Mouse (Mus musculus) ES-Bruce4 (cell line): Measurements from ENCODE around the gene Nectin2. TPM values are rescaled to one million over a fixed set of nuclear protein-coding genes. Genes with fewer than 3 reads are reported as not detected.

ENCODE experiments used
- H3K27ac ChIP-seq: 2 replicates; pipeline ENCODE4 v1.5.1; 2012; ENCODE audit warnings: low read length, inconsistent platforms; ENCODE audit not compliant: insufficient read depth
- H3K27me3 ChIP-seq: 2 replicates; pipeline ENCODE4 v1.6.1; 2012; ENCODE audit warnings: mild to moderate bottlenecking, low read length, inconsistent platforms; ENCODE audit not compliant: control insufficient read depth, poor library complexity, insufficient read depth, severe bottlenecking
- H3K36me3 ChIP-seq: 2 replicates; pipeline ENCODE4 v1.6.1; 2012; ENCODE audit warnings: inconsistent platforms, mild to moderate bottlenecking, low read length, moderate library complexity; ENCODE audit not compliant: control insufficient read depth, poor library complexity, insufficient read depth, severe bottlenecking
- H3K4me1 ChIP-seq: one replicate; pipeline ENCODE4 v1.8.1; 2011; ENCODE audit warnings: low read length; ENCODE audit not compliant: control insufficient read depth, insufficient read depth
- H3K4me3 ChIP-seq: 2 replicates; pipeline ENCODE4 v1.5.1; 2011; ENCODE audit warnings: low read depth, mild to moderate bottlenecking, low read length
- H3K9ac ChIP-seq: 2 replicates; pipeline ENCODE4 v1.6.1; 2012; ENCODE audit warnings: low read depth, mild to moderate bottlenecking, inconsistent platforms; ENCODE audit not compliant: poor library complexity, severe bottlenecking
- H3K9me3 ChIP-seq: replicated peaks from 2 replicates; pipeline ENCODE4 v1.6.1; 2012; ENCODE audit warnings: mild to moderate bottlenecking, low read length, inconsistent platforms; ENCODE audit not compliant: control insufficient read depth, poor library complexity, insufficient read depth, severe bottlenecking
- CTCF ChIP-seq: IDR thresholded peaks from one replicate; pipeline ENCODE4 v1.8.1; 2011; ENCODE audit warnings: low read depth, low read length
- EP300 ChIP-seq: IDR thresholded peaks from 2 replicates; pipeline ENCODE4 v1.6.1; 2011; ENCODE audit warnings: low read depth, low read length; ENCODE audit not compliant: insufficient read depth
- POLR2A ChIP-seq: IDR thresholded peaks from one replicate; pipeline ENCODE4 v1.8.1; 2011; ENCODE audit warnings: low read length; ENCODE audit not compliant: insufficient read depth
- polyA plus RNA-seq: library from polyadenylated mRNA; stranded (reverse); fragments of >200 nt; gene quantifications from 2 replicates; pipeline ENCODE4 v1.2.4, GENCODE M21; 2011; ENCODE audit warnings: low read depth; ENCODE audit not compliant: missing spikeins, insufficient read depth, insufficient read length

Gene Nectin2
- polyA plus RNA-seq, 1 experiment, result 86.7 TPM

DNA sequence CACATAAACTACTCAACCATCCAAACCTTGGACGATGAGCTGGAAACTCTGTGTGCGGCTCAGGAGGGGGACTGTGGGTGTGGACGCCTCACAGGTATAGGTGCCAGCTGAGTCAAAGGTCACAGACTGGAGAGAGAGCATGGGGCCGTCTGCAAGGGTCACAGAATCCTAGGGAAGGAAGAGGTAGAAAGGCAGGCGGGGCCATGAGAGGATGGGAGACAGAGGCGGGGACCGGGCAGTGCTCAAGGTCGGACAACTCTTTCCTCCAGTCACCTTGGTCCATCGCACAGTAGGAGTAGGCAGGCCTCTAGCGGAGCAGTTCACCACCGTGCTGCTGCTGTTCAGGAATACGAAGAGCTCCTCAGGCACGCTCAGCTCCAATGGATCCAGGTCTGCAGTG, 9.7 kb upstream of the Nectin2 start:
- Histone ChIP-seq H3K27ac (peak overlapping the region; percentile 48), H3K9me3 (peaks cover 24% of the 10 kb centered on the region), H3K9ac (no peak overlapping the region), H3K4me1 (peaks cover 2% of the 10 kb centered on the region), H3K27me3 (no peaks in the 10 kb centered on the region), H3K36me3 (peaks cover 43% of the 10 kb centered on the region), H3K4me3 (no peak overlapping the region)
- TF ChIP-seq POLR2A (no peak), EP300 (peak; percentile 47; the same call in 1 of the 2 replicates), CTCF (no peak)

DNA sequence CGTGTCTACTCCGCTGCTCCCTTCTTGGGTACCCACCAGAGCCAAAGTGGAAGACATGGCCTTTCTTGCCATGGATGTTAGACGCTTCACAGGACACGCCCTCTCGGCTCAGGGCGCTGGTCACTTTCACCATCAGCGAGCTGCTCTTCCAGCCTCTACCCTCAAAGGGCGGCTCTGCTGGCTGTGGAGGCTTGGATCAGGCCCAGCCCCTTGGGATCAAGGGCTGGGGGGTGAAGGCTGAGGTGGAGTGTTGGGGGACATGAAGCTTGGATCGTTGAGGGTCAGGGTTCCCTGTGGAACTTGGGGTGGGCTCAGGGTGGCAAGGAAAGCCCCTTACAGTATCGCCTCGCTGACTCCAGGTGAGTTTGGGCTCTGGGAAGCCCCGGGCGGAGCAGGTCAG, 8.3 kb upstream of the Nectin2 start:
- no peak overlapping the region for H3K9ac ChIP-seq
- no peaks in the 10 kb centered on the region for H3K27me3 ChIP-seq
- H3K27ac ChIP-seq, result no peak overlapping the region
- TF ChIP-seq CTCF, result no peak
- TF ChIP-seq EP300, result no peak
- no peak for TF ChIP-seq POLR2A
- peaks cover 32% of the 10 kb centered on the region for H3K36me3 ChIP-seq
- H3K4me1 ChIP-seq, result peaks cover 2% of the 10 kb centered on the region
- peak overlapping the region; percentile 9; the same call in 1 of the 2 replicates for H3K4me3 ChIP-seq
- peaks cover 18% of the 10 kb centered on the region for H3K9me3 ChIP-seq

DNA sequence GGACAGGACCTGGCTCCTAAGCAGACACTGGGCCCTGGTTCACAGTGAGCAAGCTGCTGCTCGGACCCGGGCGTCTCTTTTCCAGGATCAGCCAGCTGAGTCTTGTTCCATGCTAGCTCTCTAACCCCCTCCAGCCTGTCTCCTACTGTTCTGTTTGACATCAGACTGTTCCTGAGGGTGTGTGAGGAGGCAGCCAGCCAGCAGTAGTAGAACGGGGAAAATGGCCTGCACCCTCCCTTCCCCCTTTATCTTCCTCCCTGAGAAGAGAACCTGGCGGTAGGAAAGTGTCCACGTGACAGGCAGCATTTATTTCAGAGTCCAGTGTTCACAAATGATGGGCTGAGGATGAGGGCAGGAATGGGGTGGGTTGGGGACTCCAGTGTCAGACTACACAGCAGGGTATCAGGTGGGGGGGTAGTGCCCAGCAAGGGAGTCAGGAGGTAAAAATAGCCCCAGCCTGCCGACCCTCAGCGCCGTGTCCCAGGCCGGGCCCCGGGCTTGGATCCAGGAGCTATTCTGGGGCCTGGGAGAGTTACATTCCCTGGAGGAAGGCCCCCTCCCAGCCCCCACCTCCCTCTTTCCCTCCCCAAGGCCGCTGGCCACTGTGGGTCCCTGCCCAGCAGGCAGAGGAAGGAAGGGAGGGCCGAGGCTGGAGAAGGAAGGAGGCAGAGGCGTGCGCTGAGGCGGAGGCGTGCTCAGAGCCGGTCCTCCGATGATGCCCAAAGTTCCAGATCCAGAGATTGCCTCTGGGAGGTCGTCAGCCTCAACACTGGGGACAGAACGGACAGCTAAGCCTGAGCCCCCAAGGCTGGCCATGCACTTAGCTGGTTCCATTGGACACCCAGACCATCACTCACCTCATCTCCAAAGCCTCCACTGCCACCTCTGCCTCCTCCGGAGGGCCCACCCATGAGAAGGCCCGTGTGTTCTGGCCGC, 5.8 kb upstream of the Nectin2 start:
- Histone ChIP-seq H3K36me3 (peaks cover 13% of the 10 kb centered on the region), H3K4me1 (peaks cover 2% of the 10 kb centered on the region), H3K27ac (no peak overlapping the region), H3K27me3 (no peaks in the 10 kb centered on the region), H3K9me3 (no peaks in the 10 kb centered on the region), H3K9ac (no peak overlapping the region), H3K4me3 (no peak overlapping the region)
- TF ChIP-seq POLR2A (no peak), CTCF (no peak), EP300 (no peak)

DNA sequence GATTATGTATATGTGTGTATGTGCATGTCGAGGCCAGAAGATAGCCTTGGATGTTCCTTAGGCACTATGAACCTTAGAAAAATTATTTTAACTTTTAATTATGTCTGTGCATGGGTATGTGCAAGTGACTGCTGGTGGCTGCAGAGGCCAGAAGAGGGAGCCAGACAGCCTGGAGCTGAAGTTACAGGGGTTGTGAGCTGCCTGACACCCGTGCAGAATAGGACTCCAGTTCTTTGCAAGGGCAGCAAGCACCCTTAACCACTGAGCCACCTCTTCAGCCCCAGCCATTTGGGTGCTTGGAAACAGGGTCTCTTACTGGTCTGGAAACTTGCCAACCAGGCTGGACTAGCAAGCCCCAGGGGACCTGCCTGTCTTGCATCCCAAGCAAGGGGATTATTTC, 4.7 kb upstream of the Nectin2 start:
- no peaks in the 10 kb centered on the region for H3K9me3 ChIP-seq
- H3K36me3 ChIP-seq, result peaks cover 10% of the 10 kb centered on the region
- TF ChIP-seq POLR2A (no peak), CTCF (peak; percentile 55)
- no peak overlapping the region for H3K4me3 ChIP-seq
- peaks cover 5% of the 10 kb centered on the region for H3K4me1 ChIP-seq
- no peak overlapping the region for H3K27ac ChIP-seq
- H3K9ac ChIP-seq, result no peak overlapping the region
- H3K27me3 ChIP-seq, result no peaks in the 10 kb centered on the region

DNA sequence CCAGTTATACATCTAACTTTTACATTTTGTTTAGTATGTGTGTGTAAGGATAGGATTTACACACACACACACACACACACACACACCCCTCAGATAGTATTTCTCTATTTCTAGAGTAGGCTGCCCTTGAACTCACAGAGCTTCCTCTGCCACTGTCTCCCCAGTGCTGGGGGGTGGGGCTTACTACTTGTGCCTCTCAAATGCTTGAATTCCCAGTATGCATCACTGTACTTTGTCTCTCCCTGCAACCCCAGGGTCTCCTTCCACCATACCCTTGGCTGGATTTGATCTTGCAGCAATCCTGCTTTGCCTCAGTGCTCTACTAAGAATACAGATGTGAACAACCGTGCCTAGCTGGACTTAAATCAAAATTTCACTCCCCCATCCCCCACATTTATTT, 3.8 kb upstream of the Nectin2 start:
- no peaks in the 10 kb centered on the region for H3K9me3 ChIP-seq
- peak overlapping the region; percentile 81 for H3K27ac ChIP-seq
- H3K36me3 ChIP-seq, result peaks cover 10% of the 10 kb centered on the region
- H3K9ac ChIP-seq, result no peak overlapping the region
- H3K4me1 ChIP-seq, result peaks cover 5% of the 10 kb centered on the region
- H3K4me3 ChIP-seq, result no peak overlapping the region
- no peak for TF ChIP-seq POLR2A
- TF ChIP-seq EP300, result no peak
- TF ChIP-seq CTCF, result no peak
- H3K27me3 ChIP-seq, result no peaks in the 10 kb centered on the region

DNA sequence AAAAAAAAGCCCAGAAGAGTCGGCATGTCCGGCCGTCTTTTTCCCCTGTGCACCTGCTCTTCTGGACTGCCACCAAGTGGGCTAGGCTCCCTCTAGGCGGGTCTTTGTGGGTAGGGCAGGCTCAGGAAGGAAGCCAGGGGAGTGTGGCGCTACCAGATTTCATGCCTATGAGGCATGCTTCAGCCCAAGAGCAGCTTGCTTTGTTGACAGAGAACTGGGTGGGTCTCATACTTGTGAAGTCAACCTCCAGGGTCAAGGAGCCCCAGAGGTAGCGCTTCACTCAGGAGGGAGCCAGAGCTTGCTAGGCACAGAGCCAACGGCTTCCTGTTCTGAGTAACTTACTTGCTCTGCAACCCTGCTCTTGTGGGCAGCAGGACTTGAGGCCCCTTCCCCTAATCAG, 3.3 kb upstream of the Nectin2 start:
- peaks cover 5% of the 10 kb centered on the region for H3K4me1 ChIP-seq
- no peaks in the 10 kb centered on the region for H3K9me3 ChIP-seq
- H3K36me3 ChIP-seq, result peaks cover 8% of the 10 kb centered on the region
- H3K27ac ChIP-seq, result peak overlapping the region; percentile 81
- H3K27me3 ChIP-seq, result no peaks in the 10 kb centered on the region
- no peak overlapping the region for H3K4me3 ChIP-seq
- H3K9ac ChIP-seq, result no peak overlapping the region
- no peak for TF ChIP-seq POLR2A
- no peak for TF ChIP-seq CTCF
- TF ChIP-seq EP300, result peak; percentile 82
